Mouse (Mus musculus) frontal cortex, postnatal 14 days (tissue): Measurements from ENCODE around the gene Smyd3.

Experiments used
- DNase-seq, 2 experiments: peaks; one replicate each; pipeline ENCODE4 v3.0.0; 2022; ENCODE audit warnings: low spot score in 2 of 2

Gene Smyd3

GRCm38 (mm10) chr1:179519901-179520300 is 2.1 kb upstream of the Smyd3 start:
- DNase-seq = no peak

DNA sequence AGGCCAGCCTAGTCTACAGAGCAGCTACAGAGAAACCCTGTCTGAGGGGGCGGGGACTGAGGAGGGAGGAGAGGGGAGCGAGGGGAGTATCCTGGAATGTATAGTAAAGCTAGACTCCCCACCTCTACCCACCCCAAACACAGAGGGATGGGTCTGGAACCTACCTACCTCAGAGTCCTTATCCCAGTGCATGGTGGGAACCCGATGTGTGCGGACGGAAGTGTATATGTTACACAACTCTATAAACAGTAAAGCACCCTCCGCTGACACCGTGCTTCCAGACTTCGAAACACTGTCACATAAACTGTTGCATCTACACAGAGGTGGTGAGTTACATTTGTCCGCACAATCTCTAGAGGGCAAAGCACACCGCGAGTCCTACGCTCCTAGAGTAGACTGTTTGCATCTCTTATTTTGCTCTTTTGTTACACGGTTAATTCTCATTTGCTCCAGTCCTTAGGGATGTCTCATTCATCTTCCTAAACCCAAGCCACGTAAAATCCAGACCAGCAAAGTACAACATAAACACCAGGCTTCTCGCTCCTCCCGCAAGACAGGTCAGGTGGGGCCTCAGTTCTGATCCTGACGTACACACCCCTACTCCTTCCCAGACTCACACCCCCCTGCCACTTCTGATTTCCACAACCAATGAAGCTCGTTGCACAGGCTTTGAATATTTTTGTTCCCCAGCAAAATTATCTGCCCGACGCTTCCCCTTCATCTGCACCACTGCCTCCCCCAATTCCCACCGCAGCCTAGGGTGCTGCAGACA is 714 bp downstream of the Smyd3 start:
- no peak for DNase-seq

DNA sequence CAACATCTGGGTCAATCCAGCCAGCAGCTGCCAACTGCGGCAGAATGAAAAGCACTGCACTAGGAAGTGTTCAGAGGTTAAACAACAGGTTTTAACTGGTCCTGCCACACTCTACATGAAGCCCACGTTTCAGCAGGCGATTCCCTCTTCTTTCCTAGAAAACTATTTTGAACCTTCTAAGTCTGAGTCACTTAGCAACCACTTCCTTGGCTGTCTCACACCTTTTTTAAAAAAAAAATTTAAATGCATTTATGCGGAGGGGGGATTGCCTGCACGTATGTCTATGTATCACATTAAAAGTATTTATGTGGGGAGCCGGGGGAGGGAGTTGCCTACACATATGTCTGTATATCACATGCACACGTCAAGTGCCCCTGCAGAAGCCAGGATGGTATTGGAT is 5.9 kb downstream of the Smyd3 start:
- no peak for DNase-seq

- DNase-seq = no peak
These were observed 7.1 kb downstream of the Smyd3 start for GRCm38 (mm10) chr1:179510546-179511340.

DNA sequence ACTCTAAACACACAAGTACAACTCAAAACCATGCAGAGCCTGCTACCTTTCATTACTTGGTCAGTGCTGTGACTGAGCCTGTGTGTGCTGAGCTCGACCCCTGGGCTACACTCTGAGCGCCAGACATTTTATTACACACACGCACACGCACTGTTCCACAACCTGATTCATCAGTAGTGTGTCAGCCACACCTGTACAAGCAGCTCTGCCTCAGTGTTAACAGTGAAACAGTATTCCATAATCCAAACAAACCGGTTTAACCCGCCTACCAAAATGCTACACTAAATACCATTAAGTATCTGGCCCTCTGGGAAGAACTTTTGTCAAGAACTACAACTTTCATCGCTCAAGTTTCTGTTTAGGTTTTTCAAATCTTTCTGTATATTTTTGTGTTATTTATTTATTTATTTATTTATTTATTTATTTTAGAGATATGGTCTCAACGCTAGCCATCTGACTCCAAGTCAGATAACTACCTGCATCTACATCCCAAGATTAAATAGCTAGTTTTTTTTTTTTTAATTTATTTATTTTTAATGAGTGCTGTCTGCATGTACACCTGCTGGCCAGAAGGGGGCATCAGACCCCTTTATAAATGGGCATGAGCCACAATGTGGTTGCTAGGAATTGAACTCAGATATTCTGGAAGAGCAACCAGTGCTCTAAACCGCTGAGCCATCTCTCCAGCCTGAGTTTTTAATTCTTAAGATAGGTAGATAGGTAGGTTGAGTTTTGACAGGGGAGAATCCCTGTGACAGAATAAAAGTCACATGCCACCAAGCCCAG is 11.1 kb downstream of the Smyd3 start:
- DNase-seq = no peak

- no peak for DNase-seq
These were observed 15.3 kb downstream of the Smyd3 start for GRCm38 (mm10) chr1:179502565-179502964.

DNA sequence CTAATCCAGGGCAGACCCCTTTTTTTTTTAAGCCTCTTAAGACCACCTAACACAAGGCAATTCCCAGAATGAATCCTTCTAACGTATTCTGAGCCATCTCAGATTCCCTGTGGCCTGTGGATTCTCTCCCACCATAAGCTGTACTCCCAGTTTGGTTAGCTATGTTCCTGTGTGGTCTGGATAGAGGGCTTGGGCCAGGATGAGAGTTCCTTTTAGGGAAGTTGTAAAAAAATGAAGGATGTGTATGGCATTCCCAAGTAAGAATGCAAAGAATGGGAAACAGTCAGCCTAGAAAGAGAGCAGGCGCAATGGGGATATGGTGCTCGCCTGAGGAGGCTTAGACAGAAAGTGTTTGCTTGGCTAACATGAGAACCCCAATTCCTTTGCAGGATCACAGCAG is 18.6 kb downstream of the Smyd3 start:
- DNase-seq = no peak

- no peak for DNase-seq
These were observed 24.9 kb downstream of the Smyd3 start for GRCm38 (mm10) chr1:179492908-179493307.

DNA sequence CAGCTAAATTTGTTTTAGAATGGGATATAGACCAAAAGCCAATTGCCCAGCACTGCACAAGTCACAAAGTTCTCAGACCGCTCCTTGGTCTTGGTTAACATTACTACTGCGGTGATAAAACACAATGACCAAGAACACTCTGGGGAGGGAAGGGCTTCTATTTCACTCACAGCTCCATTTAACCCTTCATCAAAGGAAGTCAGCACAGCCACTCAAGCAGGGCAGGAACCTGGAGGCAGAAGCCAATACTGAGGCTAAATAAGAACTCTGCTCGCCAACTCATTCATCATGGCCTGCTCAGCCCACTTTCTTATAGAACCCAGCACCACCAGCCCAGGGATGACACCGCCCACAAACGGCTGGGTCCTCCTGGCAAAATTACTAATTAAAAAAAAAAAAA is 29.3 kb downstream of the Smyd3 start:
- no peak for DNase-seq

DNA sequence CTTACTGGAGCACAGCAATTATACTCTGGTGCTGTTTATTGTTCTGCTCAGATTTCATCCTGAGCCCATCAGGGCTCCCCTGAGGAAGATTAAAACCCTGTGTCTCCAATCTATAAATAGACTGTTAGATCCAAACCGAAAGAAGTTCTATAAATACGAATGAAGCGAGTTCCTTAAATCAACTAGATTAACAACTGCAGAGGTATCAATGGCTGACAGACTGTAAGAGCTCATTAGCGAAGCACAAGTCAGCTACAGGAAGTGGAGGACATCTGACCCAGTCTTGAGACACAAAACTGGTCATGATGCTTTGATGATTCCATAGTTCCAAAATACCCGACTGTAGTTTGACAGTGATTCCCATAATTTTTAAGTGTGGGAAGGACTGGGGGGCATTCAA is 29.9 kb downstream of the Smyd3 start:
- DNase-seq = no peak

- no peak for DNase-seq
These were observed 30.6 kb downstream of the Smyd3 start for GRCm38 (mm10) chr1:179487238-179487637.

GRCm38 (mm10) chr1:179485784-179486540 is 31.9 kb downstream of the Smyd3 start:
- DNase-seq = no peak

- no peak for DNase-seq
These were observed 37.0 kb downstream of the Smyd3 start for GRCm38 (mm10) chr1:179480862-179481261.

GRCm38 (mm10) chr1:179477157-179477902 is 40.5 kb downstream of the Smyd3 start:
- peak in 1 of 2 experiments; percentile 56 for DNase-seq

GRCm38 (mm10) chr1:179476461-179477156 is 41.2 kb downstream of the Smyd3 start:
- no peak for DNase-seq

- DNase-seq = no peak
These were observed 43.1 kb downstream of the Smyd3 start for GRCm38 (mm10) chr1:179474776-179475175.

GRCm38 (mm10) chr1:179473920-179474643 is 43.8 kb downstream of the Smyd3 start:
- DNase-seq = no peak

- DNase-seq = no peak
These were observed 49.9 kb downstream of the Smyd3 start for GRCm38 (mm10) chr1:179467970-179468369.

- no peak for DNase-seq
These were observed 55.5 kb downstream of the Smyd3 start for GRCm38 (mm10) chr1:179462376-179462775.
